Mouse (Mus musculus): ENCODE data around the gene Wnt16. TPM values are rescaled to one million over a fixed set of nuclear protein-coding genes. Genes with fewer than 3 reads are reported as not detected.

Wnt16 gene
- polyA plus RNA-seq, 1 experiment: not detected

GRCm38 (mm10) chr6:22339763-22340542, 51.9 kb downstream of the Wnt16 start:
- Histone ChIP-seq H3K4me1 (ENCODE audit: control insufficient read depth, insufficient read depth, low read length) (no peaks in the 10 kb centered on the region), H3K27ac (ENCODE audit: insufficient read depth, low read depth, low read length) (no peak overlapping the region), H3K4me3 (ENCODE audit: insufficient read depth, low read depth, low read length) (no peak overlapping the region)
- no peak for TF ChIP-seq CTCF (IDR thresholded peaks at IDR 0.05; ENCODE audit: insufficient read depth, low read depth, low read length)
- TF ChIP-seq POLR2A (IDR thresholded peaks at IDR 0.05; ENCODE audit: insufficient read depth, low read depth, low read length): no peak
- 88% methylated on average over 15 of the region's 15 CpGs for WGBS

DNA sequence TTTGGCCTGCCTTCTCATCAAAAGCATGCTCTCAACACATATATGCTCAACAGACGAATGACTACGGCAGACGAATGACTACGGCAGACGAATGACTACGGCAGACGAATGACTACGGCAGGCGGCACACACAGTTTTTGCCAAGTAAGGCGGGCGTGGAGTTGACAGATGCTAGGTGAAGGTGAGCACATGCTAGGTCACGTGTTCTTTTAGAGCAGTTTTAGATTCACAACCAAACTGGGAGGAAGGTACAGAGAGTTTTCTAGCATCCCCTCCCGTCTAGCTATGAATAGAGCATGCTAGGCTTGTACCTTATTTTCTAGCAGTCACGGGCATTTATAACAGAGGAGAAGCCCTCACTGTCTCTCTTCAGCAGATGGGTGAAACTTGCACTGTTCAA, 52.8 kb downstream of the Wnt16 start:
- WGBS: 94% methylated on average over 14 of the region's 14 CpGs
- H3K4me3 ChIP-seq (ENCODE audit: insufficient read depth, low read depth, low read length): no peak overlapping the region
- H3K4me1 ChIP-seq (ENCODE audit: control insufficient read depth, insufficient read depth, low read length): no peaks in the 10 kb centered on the region
- H3K27ac ChIP-seq (ENCODE audit: insufficient read depth, low read depth, low read length): no peak overlapping the region
- TF ChIP-seq CTCF (IDR thresholded peaks at IDR 0.05; ENCODE audit: insufficient read depth, low read depth, low read length) (no peak), POLR2A (IDR thresholded peaks at IDR 0.05; ENCODE audit: insufficient read depth, low read depth, low read length) (no peak)

DNA sequence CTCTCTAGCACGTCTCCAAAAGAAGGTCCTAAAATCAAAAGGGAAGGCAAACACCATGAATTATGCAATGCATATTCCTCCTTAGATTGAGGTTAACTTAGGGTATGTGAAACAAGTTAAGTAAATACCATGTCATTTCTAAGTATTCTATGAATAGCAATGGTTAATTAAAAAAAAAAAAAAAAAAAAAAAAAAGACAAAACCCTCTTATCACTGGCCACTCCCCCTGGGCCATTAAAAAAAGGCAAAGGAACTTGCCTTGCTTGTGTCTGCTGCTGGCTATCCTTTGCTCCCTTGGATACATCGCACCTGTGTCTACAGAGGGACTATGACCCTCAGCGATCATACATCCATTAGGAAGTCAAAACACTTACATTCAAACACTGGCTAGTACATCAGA, 55.3 kb downstream of the Wnt16 start:
- TF ChIP-seq POLR2A (IDR thresholded peaks at IDR 0.05; ENCODE audit: insufficient read depth, low read depth, low read length) (no peak), CTCF (IDR thresholded peaks at IDR 0.05; ENCODE audit: insufficient read depth, low read depth, low read length) (no peak)
- Histone ChIP-seq H3K27ac (ENCODE audit: insufficient read depth, low read depth, low read length) (no peak overlapping the region), H3K4me3 (ENCODE audit: insufficient read depth, low read depth, low read length) (no peak overlapping the region), H3K4me1 (ENCODE audit: control insufficient read depth, insufficient read depth, low read length) (0 out of 2 replicates have a peak, but pooled peaks cover 3% of the 10 kb centered on the region)
- 91% methylated on average over 3 of the region's 3 CpGs for WGBS

DNA sequence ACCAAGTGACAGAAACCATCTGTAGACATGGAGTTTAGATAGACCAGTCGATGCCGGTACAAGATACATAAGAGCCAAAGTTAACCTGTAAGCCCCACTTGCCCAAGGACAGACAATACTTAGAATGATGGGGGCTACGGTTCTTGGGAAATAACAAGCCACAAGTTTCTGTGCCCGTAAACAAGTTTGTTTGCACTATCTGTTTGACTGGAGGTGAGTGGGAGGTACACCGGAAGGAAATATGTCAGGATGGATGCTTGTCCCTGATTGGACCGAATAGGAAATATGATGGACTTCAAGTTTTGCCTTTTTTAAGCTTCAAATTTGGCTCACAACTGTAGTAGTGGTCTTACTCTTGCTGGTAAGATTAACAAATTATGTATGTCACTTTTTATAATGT, 55.7 kb downstream of the Wnt16 start:
- WGBS: 96% methylated on average over 6 of the region's 6 CpGs
- TF ChIP-seq CTCF (IDR thresholded peaks at IDR 0.05; ENCODE audit: insufficient read depth, low read depth, low read length) (no peak), POLR2A (IDR thresholded peaks at IDR 0.05; ENCODE audit: insufficient read depth, low read depth, low read length) (no peak)
- Histone ChIP-seq H3K27ac (ENCODE audit: insufficient read depth, low read depth, low read length) (no peak overlapping the region), H3K4me1 (ENCODE audit: control insufficient read depth, insufficient read depth, low read length) (0 out of 2 replicates have a peak, but pooled peaks cover 3% of the 10 kb centered on the region), H3K4me3 (ENCODE audit: insufficient read depth, low read depth, low read length) (no peak overlapping the region)

GRCm38 (mm10) chr6:22344443-22344842, 56.4 kb downstream of the Wnt16 start:
- H3K27ac ChIP-seq (ENCODE audit: insufficient read depth, low read depth, low read length): no peak overlapping the region
- no peak for TF ChIP-seq CTCF (IDR thresholded peaks at IDR 0.05; ENCODE audit: insufficient read depth, low read depth, low read length)
- no peak for TF ChIP-seq POLR2A (IDR thresholded peaks at IDR 0.05; ENCODE audit: insufficient read depth, low read depth, low read length)
- 0 out of 2 replicates have a peak, but pooled peaks cover 3% of the 10 kb centered on the region for H3K4me1 ChIP-seq (ENCODE audit: control insufficient read depth, insufficient read depth, low read length)
- 68% methylated on average over 6 of the region's 6 CpGs for WGBS
- H3K4me3 ChIP-seq (ENCODE audit: insufficient read depth, low read depth, low read length): no peak overlapping the region

DNA sequence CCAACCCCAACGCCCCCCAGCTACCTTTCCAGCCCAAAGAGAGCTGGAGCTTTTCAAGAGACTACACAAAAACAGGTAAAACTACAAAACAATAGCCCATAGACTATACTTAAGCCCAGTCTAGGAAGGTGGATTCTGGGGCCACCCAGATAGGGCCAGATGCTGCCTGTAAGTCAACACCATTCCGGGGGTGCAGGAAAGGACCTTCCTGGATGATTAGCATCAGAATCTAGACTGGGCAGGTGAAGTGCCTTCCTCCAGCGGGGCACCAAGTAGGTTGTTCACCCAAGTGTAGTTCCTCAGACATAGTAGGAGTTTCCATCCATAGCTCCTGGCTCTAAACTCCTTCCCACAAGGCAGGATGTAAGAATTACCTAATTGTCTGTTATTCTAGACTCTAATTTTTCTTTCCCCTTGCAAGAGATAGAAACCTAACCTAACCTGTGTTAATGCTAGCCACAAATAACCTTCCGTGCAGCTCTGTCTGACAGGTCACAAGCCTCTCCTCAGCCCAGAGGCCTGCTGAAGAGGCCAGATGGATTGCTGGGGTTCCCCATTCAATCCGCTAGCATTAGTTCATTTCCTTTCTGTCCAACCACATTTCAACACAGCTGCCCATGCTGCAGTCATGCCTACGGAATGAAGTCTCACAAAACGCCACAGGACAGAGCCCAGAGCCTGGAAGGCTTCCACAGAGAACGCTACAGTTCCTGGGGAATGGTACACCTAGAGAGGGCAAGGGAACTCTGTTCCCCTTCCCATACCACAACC, 59.3 kb downstream of the Wnt16 start:
- TF ChIP-seq POLR2A (IDR thresholded peaks at IDR 0.05; ENCODE audit: insufficient read depth, low read depth, low read length) (no peak), CTCF (IDR thresholded peaks at IDR 0.05; ENCODE audit: insufficient read depth, low read depth, low read length) (no peak)
- Histone ChIP-seq H3K27ac (ENCODE audit: insufficient read depth, low read depth, low read length) (no peak overlapping the region), H3K4me1 (ENCODE audit: control insufficient read depth, insufficient read depth, low read length) (peaks cover 5% of the 10 kb centered on the region; the same call in 1 of the 2 replicates), H3K4me3 (ENCODE audit: insufficient read depth, low read depth, low read length) (no peak overlapping the region)
- WGBS: 88% methylated on average over 8 of the region's 8 CpGs

Other genes starting within 250 kb of the Wnt16 start
- not detected in 2 replicates for gene Fam3c, start 68.0 kb downstream of the Wnt16 start, polyA plus RNA-seq (2012; ENCODE audit: insufficient read depth, insufficient read length, low replicate concordance, missing spikeins)